Mouse (Mus musculus) left cerebral cortex, postnatal 14 days (tissue): ENCODE data around the gene Zbtb7a. TPM values are rescaled to one million over a fixed set of nuclear protein-coding genes. Genes with fewer than 3 reads are reported as not detected.

ENCODE experiments used
- DNase-seq, 2 experiments: peaks; one replicate each; pipeline ENCODE4 v3.0.0; 2021 to 2022; ENCODE audit warnings: low spot score in 2 of 2, mixed read lengths in 1 of 2
- intact Hi-C: fragments of 180-260 bp; cut with DNase I; formaldehyde crosslinking; loops from one replicate; pipeline ENCODE4 v1.15.1; 2025
- long read RNA-seq, 2 experiments: library from polyadenylated mRNA; stranded (forward); transcript quantifications; one replicate each; pipeline ENCODE4 v2.0.0; 2021
- total RNA-seq, 2 experiments: library from RNA; stranded (reverse); gene quantifications; 2 replicates each; pipeline ENCODE4 v1.2.3; 2021

Zbtb7a gene
- 10 to 100 TPM; 74.8 to 76.0 TPM for total RNA-seq
- long read RNA-seq, experiment 1, full-length matches to known transcripts, result 10 of 88 reads
- long read RNA-seq, experiment 1, partial matches to known transcripts, result 3 of 88 reads
- long read RNA-seq, experiment 1, other reads (novel, unspliced or antisense), result 75 of 88 reads
- long read RNA-seq, experiment 2, full-length matches to known transcripts, result 8 of 81 reads
- long read RNA-seq, experiment 2, partial matches to known transcripts, result 9 of 81 reads
- long read RNA-seq, experiment 2, other reads (novel, unspliced or antisense), result 64 of 81 reads

- intact Hi-C loops, result no loop called here
- no peak for DNase-seq
These were observed at the start of gene Zbtb7a for GRCm38 (mm10) chr10:81134966-81135681. Gene Zbtb7a, plus strand, starts transcription at chr10:81135220.

GRCm38 (mm10) chr10:81087021-81087420 is 48.0 kb upstream of the Zbtb7a start:
- intact Hi-C loops, result no loop called here

GRCm38 (mm10) chr10:81089216-81089615 is 45.8 kb upstream of the Zbtb7a start:
- DNase-seq, result peak; percentile 32 to 46
- intact Hi-C loops, result no loop called here

More at GRCm38 (mm10) chr10:81087021-81087420, 48.0 kb upstream of the Zbtb7a start:
- no peak for DNase-seq

DNA sequence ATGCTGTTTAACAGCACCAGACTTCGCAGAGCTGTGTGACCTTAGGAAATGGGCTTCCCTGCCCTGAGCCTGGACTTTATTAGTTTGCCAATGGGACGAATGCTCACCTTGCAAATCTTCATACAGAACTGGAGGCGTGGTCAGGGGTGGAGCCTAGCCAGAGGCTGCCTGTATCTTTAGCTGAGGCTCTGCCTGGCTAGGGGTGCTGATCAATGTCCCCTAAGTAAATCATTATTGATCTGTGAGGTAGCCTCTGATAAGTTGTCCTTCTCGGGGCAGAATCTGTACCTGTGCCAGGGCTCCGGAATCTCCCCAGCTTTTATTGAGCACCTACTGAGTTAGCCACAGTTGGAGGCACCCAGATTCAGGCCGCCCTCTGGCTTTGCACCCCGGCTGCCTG is 44.4 kb upstream of the Zbtb7a start:
- intact Hi-C loops, result no loop called here
- DNase-seq, result no peak

GRCm38 (mm10) chr10:81092465-81093250 is 42.4 kb upstream of the Zbtb7a start:
- peak in 1 of 2 experiments; percentile 30 for DNase-seq
- intact Hi-C loops, result no loop called here

DNA sequence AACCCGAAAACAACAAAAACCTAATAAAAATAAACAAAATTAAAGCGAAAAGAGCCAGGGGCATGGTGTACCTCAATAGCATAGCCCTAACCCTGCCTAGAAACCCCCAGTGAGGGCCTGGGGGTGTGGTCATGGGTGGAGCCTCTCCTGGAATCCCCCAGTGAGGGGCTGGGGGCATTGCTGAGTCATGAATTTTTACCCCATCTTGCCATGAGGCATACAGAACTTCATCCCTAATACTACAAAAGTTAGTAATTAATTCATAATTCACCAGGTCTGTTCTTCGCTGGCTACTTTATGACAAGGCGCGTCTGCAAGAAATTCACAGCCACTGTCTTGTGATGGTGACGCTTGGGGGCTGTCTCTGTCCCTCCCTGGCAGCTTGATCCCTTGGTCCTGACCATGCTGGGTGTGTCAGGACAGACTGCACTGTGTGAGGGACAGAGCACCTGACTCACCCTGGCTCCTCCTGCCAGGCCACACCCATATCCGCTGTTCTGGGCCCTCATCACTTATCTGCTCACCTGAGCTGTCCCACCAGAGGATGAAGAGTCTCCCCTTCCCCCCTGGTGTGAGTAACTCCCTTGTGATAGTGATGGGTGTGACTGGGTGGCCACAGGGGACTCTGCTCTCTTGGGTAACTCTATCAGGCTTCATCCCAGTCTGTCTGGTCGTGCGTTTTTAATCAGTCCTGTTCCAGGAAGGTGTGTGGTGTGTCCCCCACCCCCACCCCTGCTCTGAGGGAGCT is 39.9 kb upstream of the Zbtb7a start:
- intact Hi-C loops, result no loop called here
- no peak for DNase-seq

DNA sequence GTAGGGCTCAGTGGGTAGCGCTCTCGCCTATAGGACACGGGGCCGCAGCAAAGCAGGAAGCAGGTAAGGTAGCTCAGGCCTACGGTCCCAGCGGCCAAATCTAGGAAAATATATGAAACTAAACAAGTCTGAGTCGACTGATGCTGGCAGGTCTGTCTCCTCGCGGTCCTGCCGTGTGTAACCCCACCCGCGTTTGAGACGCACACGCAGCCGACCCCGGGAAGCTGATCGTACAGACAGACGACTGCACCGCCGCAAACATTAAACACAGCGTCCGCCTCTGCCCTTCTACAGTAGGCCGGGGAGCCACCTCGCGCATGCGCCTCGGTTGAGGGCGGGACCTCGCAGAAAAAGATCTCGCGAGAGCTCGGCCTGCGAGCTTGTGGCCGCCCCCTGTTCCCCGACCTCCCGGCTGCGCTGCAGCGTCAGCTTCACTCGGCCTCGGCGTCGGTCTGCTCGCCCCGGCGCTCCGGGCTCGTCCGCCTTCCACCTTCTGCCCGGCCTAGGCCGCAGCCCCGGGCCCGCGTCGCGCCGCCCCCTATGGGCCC is 29.4 kb upstream of the Zbtb7a start, which contains the start of gene Map2k2:
Gene Map2k2, plus strand, starts transcription at position 351 of the 548 bp plus-strand sequence.
- intact Hi-C loops, result no loop called here
- peak; percentile 96 for DNase-seq

DNA sequence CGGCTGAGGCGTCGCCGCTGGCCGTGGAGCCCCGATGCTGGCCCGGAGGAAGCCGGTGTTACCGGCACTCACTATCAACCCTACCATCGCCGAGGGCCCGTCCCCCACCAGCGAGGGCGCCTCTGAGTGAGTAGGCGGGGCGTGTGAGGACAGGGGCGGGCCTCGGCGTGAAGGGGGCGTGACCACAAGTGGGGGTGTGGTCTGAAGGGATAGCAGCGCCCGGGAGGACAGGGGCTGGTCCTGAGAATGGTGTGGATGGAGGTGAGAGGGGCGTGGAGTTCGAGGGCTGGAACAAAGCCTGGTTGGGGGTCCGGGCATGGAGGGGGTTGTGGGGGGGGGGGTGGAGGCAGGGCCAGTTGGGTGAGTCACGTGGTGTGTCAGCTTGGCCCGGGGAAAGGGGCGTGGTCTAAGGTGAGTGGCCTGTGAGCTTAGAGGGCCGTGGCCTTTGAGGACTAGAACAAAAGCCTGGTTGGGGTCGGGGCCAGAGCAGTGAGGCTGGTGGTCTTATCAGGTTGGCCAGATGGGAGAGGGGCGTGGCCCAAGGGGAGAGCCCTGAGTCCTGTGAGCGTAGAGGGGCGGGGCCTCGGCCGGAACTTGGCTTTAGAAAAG is 28.8 kb upstream of the Zbtb7a start:
- peak; percentile 80 to 83 for DNase-seq
- intact Hi-C loops, result no loop called here

DNA sequence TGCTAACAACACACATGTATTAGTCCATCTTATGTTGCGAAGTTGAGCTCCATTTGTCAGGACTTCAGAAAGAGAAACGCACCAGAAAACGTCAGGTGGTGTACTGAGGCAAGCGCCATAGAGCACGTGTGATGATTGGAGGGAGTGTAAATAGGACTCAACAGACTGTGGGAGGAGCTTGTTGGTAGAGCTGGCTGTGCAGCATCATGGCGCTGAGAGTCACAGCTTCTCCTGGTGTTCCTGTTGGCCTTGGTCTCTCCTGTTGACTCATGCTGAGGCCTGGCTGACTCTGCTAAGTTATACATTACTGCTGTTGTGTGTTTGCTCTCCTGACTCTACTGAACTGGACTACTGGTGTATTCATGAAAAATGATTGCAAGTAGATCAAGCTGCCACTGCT is 22.1 kb upstream of the Zbtb7a start:
- intact Hi-C loops, result no loop called here
- DNase-seq, result no peak

DNA sequence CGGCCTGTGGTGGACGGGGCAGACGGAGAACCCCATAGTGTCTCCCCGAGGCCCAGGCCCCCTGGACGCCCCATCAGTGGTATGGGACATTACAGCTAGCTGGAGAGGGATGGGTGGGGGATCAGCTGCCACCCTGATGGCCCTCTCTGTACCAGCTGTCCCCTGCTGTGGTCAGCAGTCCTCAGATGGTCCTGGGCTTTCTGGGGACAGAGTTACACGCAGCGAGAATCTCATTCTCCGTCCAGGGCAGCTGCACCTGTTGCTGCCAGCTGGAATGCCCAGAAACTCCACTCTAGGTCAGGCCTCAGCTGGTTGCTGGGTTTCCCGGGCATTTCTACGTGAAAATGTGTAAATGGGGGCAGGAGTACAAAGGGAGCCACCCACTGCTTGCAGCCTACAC is 15.4 kb upstream of the Zbtb7a start:
- intact Hi-C loops, result no loop called here
- no peak for DNase-seq

- intact Hi-C loops, result no loop called here
- DNase-seq, result no peak
These were observed 14.4 kb upstream of the Zbtb7a start for GRCm38 (mm10) chr10:81120650-81121049.

GRCm38 (mm10) chr10:81122889-81123288 is 12.1 kb upstream of the Zbtb7a start:
- intact Hi-C loops, result no loop called here
- DNase-seq, result no peak

- intact Hi-C loops, result no loop called here
- DNase-seq, result no peak
These were observed 11.5 kb upstream of the Zbtb7a start for GRCm38 (mm10) chr10:81123500-81123899.

GRCm38 (mm10) chr10:81134181-81134587 is 836 bp upstream of the Zbtb7a start:
- peak in 1 of 2 experiments; percentile 51 for DNase-seq
- intact Hi-C loops, result no loop called here

DNA sequence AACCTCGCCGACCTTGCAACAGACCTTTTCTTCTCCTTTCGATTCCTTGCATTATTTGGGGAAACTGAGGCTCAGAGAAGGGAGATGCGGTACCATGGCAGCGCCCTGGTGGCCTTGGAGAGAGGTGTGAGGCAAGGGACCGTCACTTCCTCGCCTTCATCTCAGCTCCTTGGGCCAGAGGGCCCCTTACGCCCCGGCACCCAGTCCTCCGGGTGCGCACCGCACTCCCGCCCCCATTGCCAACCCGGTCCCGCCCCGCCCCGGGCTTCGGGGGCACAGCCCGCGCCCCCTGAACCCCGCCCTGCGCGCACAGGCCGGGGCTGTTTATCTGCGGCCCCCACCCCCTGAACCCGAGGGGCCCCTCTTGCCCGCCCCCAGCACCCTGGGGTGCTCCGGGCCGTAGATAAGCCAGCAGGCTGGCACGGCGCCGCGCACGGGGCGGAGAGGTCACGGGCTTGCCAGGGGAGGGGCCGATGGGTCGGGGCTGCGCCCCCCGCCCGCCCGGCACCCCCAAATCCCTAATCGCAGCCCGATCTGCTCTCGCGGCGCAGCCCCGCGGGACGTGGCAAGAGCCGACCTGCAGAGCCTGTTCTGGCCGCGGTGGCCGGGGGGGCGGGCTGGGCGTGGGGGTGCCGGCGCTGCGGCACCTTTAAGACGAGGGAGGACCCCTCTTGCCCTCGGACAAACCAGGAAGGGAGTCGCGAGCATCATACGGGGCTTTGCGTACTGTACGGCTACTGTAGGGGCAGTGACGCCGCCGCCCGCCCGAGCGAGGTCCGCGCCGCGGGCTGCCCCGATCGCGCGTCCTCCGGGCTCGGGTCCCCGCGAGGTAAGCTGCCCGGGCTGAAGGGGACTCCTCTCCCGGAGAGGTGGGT is 1.0 kb downstream of the Zbtb7a start:
- DNase-seq, result peak; percentile 66
- intact Hi-C loops, result no loop called here

DNA sequence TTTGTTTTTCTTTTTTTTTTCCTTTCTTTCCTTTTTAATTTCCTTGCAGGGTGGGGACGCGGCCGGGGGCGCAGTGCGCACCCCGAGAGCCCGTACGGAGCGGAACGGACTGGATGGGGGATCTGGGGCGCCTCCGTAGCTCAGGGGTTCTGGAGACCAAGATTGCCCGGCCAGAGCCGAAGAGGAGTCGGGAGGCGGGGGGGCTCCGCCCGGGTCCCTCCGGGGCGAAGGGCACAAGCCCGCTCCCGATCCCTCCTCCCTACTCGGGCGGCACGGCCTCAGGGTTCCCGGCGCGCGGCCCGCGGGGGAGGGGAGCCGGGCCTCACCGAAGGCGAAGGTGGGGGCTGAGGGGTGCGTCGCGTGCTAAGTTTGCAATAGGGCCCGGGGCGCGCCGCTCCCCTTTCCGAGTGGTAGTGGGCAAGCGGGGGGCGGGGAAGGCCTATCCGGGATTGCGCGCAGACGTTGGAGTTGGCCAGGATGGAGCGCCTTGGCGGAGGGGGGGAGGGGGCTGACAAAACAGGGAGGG is 1.7 kb downstream of the Zbtb7a start:
- DNase-seq, result no peak
- intact Hi-C loops, result no loop called here

GRCm38 (mm10) chr10:81137252-81138130 is 2.5 kb downstream of the Zbtb7a start:
- DNase-seq, result peak; percentile 99 to 100
- intact Hi-C loops, result no loop called here
